Mouse (Mus musculus) stomach, postnatal 0 days (tissue): ENCODE measurements around the gene Ykt6. TPM values are rescaled to one million over a fixed set of nuclear protein-coding genes. Genes with fewer than 3 reads are reported as not detected.
A peak's percentile ranks its signal among the peaks of the same experiment; 100 is the strongest.

Experiments
- ATAC-seq: fragments of 200-750 bp; cut with Nextera tagmentation; 2 replicates; pipeline ENCODE4 v1.8.0; 2017; ENCODE audit not compliant: low FRiP score, low TSS enrichment
- DNase-seq: peaks from one replicate; pipeline ENCODE4 v3.0.0-alpha.2; 2016; ENCODE audit warnings: low spot score
- H3K27ac ChIP-seq: fragments of 300-500 bp; sonication (generic); replicated peaks from 2 replicates; pipeline ENCODE4 v1.5.1; 2014; ENCODE audit warnings: mild to moderate bottlenecking, control low read depth
- H3K27me3 ChIP-seq: fragments of 300-500 bp; sonication (generic); 2 replicates; pipeline ENCODE4 v1.6.1; 2014; ENCODE audit warnings: low read length; ENCODE audit not compliant: control insufficient read depth, insufficient read depth
- H3K36me3 ChIP-seq: fragments of 300-500 bp; sonication (generic); 2 replicates; pipeline ENCODE4 v1.6.1; 2014; ENCODE audit warnings: low read length, mixed read lengths; ENCODE audit not compliant: control insufficient read depth, insufficient read depth
- H3K4me1 ChIP-seq: fragments of 300-500 bp; sonication (generic); replicated peaks from 2 replicates; pipeline ENCODE4 v1.6.1; 2014; ENCODE audit warnings: antibody characterized with exemption; ENCODE audit not compliant: control insufficient read depth, insufficient read depth
- H3K4me2 ChIP-seq: fragments of 300-500 bp; sonication (generic); replicated peaks from 2 replicates; pipeline ENCODE4 v1.6.1; 2014; ENCODE audit warnings: low read depth, mild to moderate bottlenecking, control low read depth, moderate library complexity
- H3K4me3 ChIP-seq: fragments of 300-500 bp; sonication (generic); 2 replicates; pipeline ENCODE4 v1.5.1; 2014; ENCODE audit warnings: low read depth, low read length, control low read depth
- H3K9ac ChIP-seq: fragments of 300-500 bp; sonication (generic); 2 replicates; pipeline ENCODE4 v1.6.1; 2014; ENCODE audit warnings: mild to moderate bottlenecking, low read length, control low read depth, mixed read lengths
- H3K9me3 ChIP-seq: fragments of 300-500 bp; sonication (generic); 2 replicates; pipeline ENCODE4 v1.6.1; 2016; ENCODE audit warnings: low read length; ENCODE audit not compliant: control insufficient read depth
- CTCF ChIP-seq: IDR thresholded peaks from 2 replicates; pipeline ENCODE4 v1.5.1; 2016; ENCODE audit warnings: antibody characterized with exemption, low read depth, mild to moderate bottlenecking, moderate library complexity
- EP300 ChIP-seq: optimal IDR thresholded peaks from 2 replicates; pipeline ENCODE3; 2016; ENCODE audit warnings: antibody characterized with exemption
- WGBS: fragments of 180-500 bp; shearing (Covaris S2); extraction: QIAGEN DNeasy Blood & Tissue Kit; methylation state at CpG from one replicate; pipeline ENCODE4 v1.1.7; 2014; 5-methylcytosine and 5-hydroxymethylcytosine counted together
- polyA plus RNA-seq: library from polyadenylated mRNA; unstranded; fragments of >200 nt; fragmentation: Nextera tagmentation; extraction: Ambion mirVana; gene quantifications from 2 replicates; pipeline ENCODE4 v1.2.1, GENCODE M21; 2015

The Ykt6 gene
- polyA plus RNA-seq, 1 experiment from 2014 or later: 47.0 TPM

GRCm38 (mm10) chr11:5942966-5943365, 12.5 kb upstream of the Ykt6 start:
- Histone ChIP-seq H3K4me2 (no peak overlapping the region), H3K4me3 (no peak overlapping the region), H3K27me3 (no peaks in the 10 kb centered on the region), H3K27ac (no peak overlapping the region), H3K36me3 (no peaks in the 10 kb centered on the region), H3K9ac (no peak overlapping the region), H3K4me1 (no peaks in the 10 kb centered on the region), H3K9me3 (no peaks in the 10 kb centered on the region)
- no peak for ATAC-seq
- WGBS: 80% methylated on average over 6 of the region's 6 CpGs
- TF ChIP-seq EP300 (no peak), CTCF (no peak)
- DNase-seq: no peak

- ATAC-seq (no peak), DNase-seq (no peak)
- no peak overlapping the region for H3K4me2 ChIP-seq
- H3K27me3 ChIP-seq: no peaks in the 10 kb centered on the region
- H3K27ac ChIP-seq: no peak overlapping the region
- WGBS: 60% methylated on average over 2 of the region's 2 CpGs
- no peaks in the 10 kb centered on the region for H3K4me1 ChIP-seq
- H3K9me3 ChIP-seq: no peaks in the 10 kb centered on the region
- no peak overlapping the region for H3K4me3 ChIP-seq
- H3K36me3 ChIP-seq: no peaks in the 10 kb centered on the region
- H3K9ac ChIP-seq: no peak overlapping the region
- no peak; the same call in 1 of the 2 replicates for TF ChIP-seq CTCF
- TF ChIP-seq EP300: no peak
Measured at GRCm38 (mm10) chr11:5945096-5945495, 10.4 kb upstream of the Ykt6 start.

- no peaks in the 10 kb centered on the region for H3K9me3 ChIP-seq
- no peaks in the 10 kb centered on the region for H3K36me3 ChIP-seq
- H3K9ac ChIP-seq: no peak overlapping the region
- H3K4me2 ChIP-seq: no peak overlapping the region
- no peaks in the 10 kb centered on the region for H3K4me1 ChIP-seq
- DNase-seq (no peak), ATAC-seq (no peak)
- H3K4me3 ChIP-seq: no peak overlapping the region
- H3K27ac ChIP-seq: peak overlapping the region; percentile 30; the same call in 1 of the 2 replicates
- no peaks in the 10 kb centered on the region for H3K27me3 ChIP-seq
- 25% methylated on average over 4 of the region's 4 CpGs for WGBS
- no peak for TF ChIP-seq CTCF
- no peak for TF ChIP-seq EP300
Measured at GRCm38 (mm10) chr11:5947796-5948195, 7.7 kb upstream of the Ykt6 start.

DNA sequence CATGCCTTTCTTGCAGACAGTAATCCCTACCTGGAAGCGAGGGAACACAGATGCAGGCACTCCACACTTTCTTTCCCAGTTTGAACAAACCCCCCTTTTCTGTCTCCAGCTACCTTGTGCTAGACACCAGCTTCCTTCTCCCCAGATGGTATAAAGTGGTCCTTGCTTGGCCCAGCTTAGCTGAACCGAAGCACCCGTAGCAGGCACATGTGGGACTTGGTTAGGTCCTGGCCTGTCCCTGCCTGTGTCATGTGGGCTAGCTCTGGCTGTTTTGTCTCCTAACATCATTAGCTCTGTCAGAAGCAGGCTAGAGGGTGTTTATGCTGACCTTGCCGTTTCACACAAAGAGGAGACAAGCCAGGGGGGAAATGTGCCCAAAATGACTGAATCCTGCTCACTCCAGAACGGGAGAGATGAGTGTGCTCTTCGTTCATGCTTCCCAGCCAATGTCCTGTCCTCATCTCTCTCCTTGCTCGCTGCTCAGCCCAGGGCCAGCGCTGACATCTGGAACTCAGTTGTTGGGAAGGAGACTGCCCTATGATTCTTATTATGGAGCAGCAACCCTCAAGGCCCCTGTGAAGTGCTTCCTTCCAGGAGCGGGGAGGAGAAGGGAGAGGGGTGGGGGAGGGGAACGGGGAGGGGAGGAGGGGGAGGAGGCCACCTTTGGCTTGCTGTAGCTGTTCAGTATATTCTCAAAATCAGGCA, 6.8 kb upstream of the Ykt6 start:
- DNase-seq (no peak), ATAC-seq (no peak)
- no peak for TF ChIP-seq CTCF
- TF ChIP-seq EP300: no peak
- 51% methylated on average over 9 of the region's 10 CpGs for WGBS
- Histone ChIP-seq H3K9ac (no peak overlapping the region), H3K36me3 (no peaks in the 10 kb centered on the region), H3K4me3 (no peak overlapping the region), H3K27ac (no peak overlapping the region), H3K27me3 (no peaks in the 10 kb centered on the region), H3K9me3 (no peaks in the 10 kb centered on the region), H3K4me2 (no peak overlapping the region), H3K4me1 (no peaks in the 10 kb centered on the region)

DNA sequence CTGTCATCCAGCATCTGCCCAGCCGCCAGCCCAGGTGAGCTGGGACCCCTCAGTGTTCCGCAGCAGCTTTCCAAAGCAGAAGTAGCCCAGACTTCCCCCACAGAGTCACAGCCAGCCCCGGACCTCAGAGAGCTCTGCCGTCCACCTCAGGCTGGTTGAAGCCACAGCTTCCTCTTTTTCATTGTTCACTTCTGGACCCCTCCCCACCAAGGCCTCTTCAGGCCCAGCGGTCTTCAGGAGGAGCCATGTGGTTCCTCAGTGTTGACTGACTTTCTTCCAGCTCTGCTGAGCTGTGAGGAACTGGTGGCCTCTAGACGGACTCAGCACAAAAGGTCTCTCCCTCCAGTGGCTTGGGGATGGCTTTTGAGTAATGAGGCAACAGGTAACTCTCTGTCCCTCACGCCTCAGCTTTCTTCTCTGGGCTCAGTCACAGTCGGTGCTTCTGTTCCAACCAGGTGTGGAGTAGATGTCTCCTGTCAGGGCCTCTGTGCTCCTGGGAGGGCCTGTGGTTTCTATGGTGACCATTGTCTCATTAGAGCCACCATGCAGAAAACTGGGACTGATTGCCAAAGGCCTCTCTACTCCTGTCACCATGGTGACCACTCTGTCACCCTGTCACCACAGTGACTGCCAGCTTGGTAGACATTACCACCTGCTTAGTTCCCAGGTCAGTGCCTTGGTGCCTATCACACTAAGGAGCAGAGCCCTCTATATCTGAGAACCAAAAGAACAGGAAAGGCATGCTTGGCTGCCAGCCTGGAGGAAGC, 5.7 kb upstream of the Ykt6 start, which contains the start of gene Gck:
TSS of gene Gck (minus strand) at position 496 of the 767 bp plus-strand sequence.
- TF ChIP-seq EP300 (no peak), CTCF (no peak)
- ATAC-seq (peak; percentile 25; the same call in 1 of the 2 replicates), DNase-seq (no peak)
- Histone ChIP-seq H3K27me3 (no peaks in the 10 kb centered on the region), H3K9me3 (no peaks in the 10 kb centered on the region), H3K27ac (no peak within 1 kb of the TSS), H3K9ac (no peak within 1 kb of the TSS), H3K4me3 (no peak within 1 kb of the TSS), H3K4me2 (no peak within 1 kb of the TSS), H3K4me1 (no peaks in the 10 kb centered on the region), H3K36me3 (no peaks in the 10 kb centered on the region)
- WGBS: 56% methylated on average over 8 of the region's 8 CpGs

- TF ChIP-seq CTCF: no peak
- TF ChIP-seq EP300: no peak
- ATAC-seq (no peak), DNase-seq (no peak)
- H3K27ac ChIP-seq: no peak overlapping the region
- 36% methylated on average over 5 of the region's 5 CpGs for WGBS
- H3K9me3 ChIP-seq: no peaks in the 10 kb centered on the region
- H3K9ac ChIP-seq: no peak overlapping the region
- H3K4me3 ChIP-seq: no peak overlapping the region
- no peaks in the 10 kb centered on the region for H3K36me3 ChIP-seq
- peaks cover 5% of the 10 kb centered on the region for H3K4me1 ChIP-seq
- H3K4me2 ChIP-seq: no peak overlapping the region
- H3K27me3 ChIP-seq: no peaks in the 10 kb centered on the region
Measured at GRCm38 (mm10) chr11:5952501-5952900, 3.0 kb upstream of the Ykt6 start.
